In the genomic region with DNA sequence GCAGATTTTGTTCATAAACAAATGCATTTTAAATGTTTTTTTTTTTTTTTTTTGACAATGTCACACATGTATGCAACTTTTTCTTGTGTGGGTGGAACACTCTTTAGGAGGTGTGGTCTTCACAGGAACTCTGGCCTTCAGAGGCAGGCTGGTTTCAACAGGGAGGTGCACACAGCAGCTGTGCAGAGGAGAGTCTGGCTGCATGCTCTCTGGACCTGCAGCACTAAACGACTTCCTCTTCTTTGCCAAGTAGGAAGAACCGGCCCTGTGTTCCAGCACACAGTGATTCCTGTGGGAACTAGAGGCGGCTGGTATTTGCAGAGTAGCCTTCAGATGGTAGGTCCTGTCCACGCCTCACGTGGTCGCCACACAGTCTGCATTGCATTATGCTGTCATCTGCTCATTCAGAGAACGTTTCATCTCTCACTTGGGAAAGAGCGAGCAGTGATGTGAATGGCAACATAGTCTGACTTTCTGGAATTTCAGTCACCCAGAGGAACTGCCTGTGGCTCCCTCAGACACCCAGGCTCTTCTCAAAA, we compare ENCODE assay signal across 22 mouse cellular contexts.
DNase-seq lines count a peak whose midpoint lies in the region; ATAC-seq and TF ChIP-seq lines count a peak whose summit lies in the region.
"Had no signal": no experiment of that assay in that cellular context is flagged by ENCODE, and none has a peak within 500 bp of the region (broad histone marks: within the 10 kb centered on the region; RNA-seq: fewer than 3 reads in every experiment).

No protein-coding gene starts in this region.

- H3K4me3 ChIP-seq in heart, embryonic 10.5 days, result no peak overlapping the region
- H3K4me3 ChIP-seq in intestine, embryonic 15.5 days (replicated peaks), result no peak overlapping the region
- H3K4me3 ChIP-seq in intestine, postnatal 0 days (ENCODE audit: low read depth, low read length), result no peak overlapping the region
- no peak overlapping the region for H3K4me3 ChIP-seq in MEL (ENCODE audit: control insufficient read depth in 1 of 2, insufficient read depth in 1 of 2, low read depth in 2 of 2, low read length in 2 of 2)
- no peak overlapping the region for H3K4me3 ChIP-seq in hindbrain, embryonic 14.5 days (replicated peaks; ENCODE audit: low read length)
- H3K4me3 ChIP-seq: forebrain, embryonic 12.5 days; hindbrain, embryonic 10.5 days; liver, embryonic 13.5 days; midbrain, embryonic 13.5 days; neural tube, embryonic 12.5 days had no signal

- H3K4me1 ChIP-seq in heart, embryonic 10.5 days, result peaks cover 10% of the 10 kb centered on the region
- H3K4me1 ChIP-seq in intestine, embryonic 15.5 days (replicated peaks), result no peaks in the 10 kb centered on the region
- H3K4me1 ChIP-seq in intestine, postnatal 0 days (replicated peaks; ENCODE audit: control insufficient read depth, insufficient read depth, low read length), result no peaks in the 10 kb centered on the region
- no peaks in the 10 kb centered on the region; a peak in 1 of 4 replicates for H3K4me1 ChIP-seq in MEL (ENCODE audit: control insufficient read depth in 1 of 2, insufficient read depth in 2 of 2, low read length in 2 of 2)
- H3K4me1 ChIP-seq in hindbrain, embryonic 14.5 days (replicated peaks; ENCODE audit: control insufficient read depth, insufficient read depth, low read length), result no peaks in the 10 kb centered on the region
- H3K4me1 ChIP-seq: forebrain, embryonic 12.5 days; hindbrain, embryonic 10.5 days; liver, embryonic 13.5 days; midbrain, embryonic 13.5 days; neural tube, embryonic 12.5 days had no signal

- H3K9me3 ChIP-seq in heart, embryonic 10.5 days, result no peaks in the 10 kb centered on the region
- H3K9me3 ChIP-seq in intestine, embryonic 15.5 days, result no peaks in the 10 kb centered on the region
- no peaks in the 10 kb centered on the region for H3K9me3 ChIP-seq in intestine, postnatal 0 days (ENCODE audit: control insufficient read depth)
- H3K9me3 ChIP-seq in MEL (replicated peaks; ENCODE audit: insufficient read depth, low read length), result no peaks in the 10 kb centered on the region
- H3K9me3 ChIP-seq in hindbrain, embryonic 14.5 days (ENCODE audit: control insufficient read depth, low read length), result no peaks in the 10 kb centered on the region
- H3K9me3 ChIP-seq: forebrain, embryonic 12.5 days; hindbrain, embryonic 10.5 days; liver, embryonic 13.5 days; midbrain, embryonic 13.5 days; neural tube, embryonic 12.5 days had no signal

- no peak overlapping the region for H3K9ac ChIP-seq in intestine, embryonic 15.5 days
- no peak overlapping the region for H3K9ac ChIP-seq in intestine, postnatal 0 days (ENCODE audit: low read depth, low read length)
- H3K9ac ChIP-seq in MEL (ENCODE audit: control insufficient read depth, low read depth, low read length, poor library complexity, severe bottlenecking), result no peak overlapping the region
- H3K9ac ChIP-seq in hindbrain, embryonic 14.5 days, result no peak overlapping the region
- H3K9ac ChIP-seq: forebrain, embryonic 12.5 days; liver, embryonic 13.5 days; midbrain, embryonic 13.5 days; neural tube, embryonic 12.5 days had no signal

- H3K36me3 ChIP-seq in heart, embryonic 10.5 days, result no peaks in the 10 kb centered on the region
- H3K36me3 ChIP-seq in intestine, embryonic 15.5 days, result no peaks in the 10 kb centered on the region
- no peaks in the 10 kb centered on the region for H3K36me3 ChIP-seq in intestine, postnatal 0 days (ENCODE audit: control insufficient read depth, insufficient read depth)
- H3K36me3 ChIP-seq in MEL (ENCODE audit: control insufficient read depth in 1 of 2, insufficient read depth in 2 of 2, low read length in 2 of 2), result peaks cover 0 to 5% of the 10 kb centered on the region in 2 experiments; a peak in 1 of 4 replicates
- no peaks in the 10 kb centered on the region for H3K36me3 ChIP-seq in hindbrain, embryonic 14.5 days (replicated peaks; ENCODE audit: control insufficient read depth, insufficient read depth)
- H3K36me3 ChIP-seq: forebrain, embryonic 12.5 days; hindbrain, embryonic 10.5 days; liver, embryonic 13.5 days; midbrain, embryonic 13.5 days; neural tube, embryonic 12.5 days had no signal

- DNase-seq in heart, embryonic 10.5 days (ENCODE audit: low spot score), result peak; percentile 82
- DNase-seq in heart, adult 8-10 months (ENCODE audit: low spot score), result no peak
- DNase-seq in MEL (ENCODE audit: low read depth, low spot score), result peak; percentile 30
- no peak for DNase-seq in right cerebral cortex, postnatal 10 days (ENCODE audit: low spot score in 2 of 2)
- DNase-seq in hindbrain, embryonic 14.5 days (ENCODE audit: low spot score), result no peak
- DNase-seq: cerebellum, adult 2 months; cerebellum, postnatal 36 days; gastrocnemius, postnatal 14 days; kidney, adult 2 months; kidney, postnatal 10 days; left cerebral cortex, postnatal 4 days; liver, embryonic 13.5 days had no signal

- WGBS in heart, embryonic 10.5 days, result 31% methylated on average over 8 of the region's 8 CpGs
- 67% methylated on average over 8 of the region's 8 CpGs for WGBS in intestine, embryonic 15.5 days
- WGBS in intestine, postnatal 0 days, result 54% methylated on average over 8 of the region's 8 CpGs
- 85% methylated on average over 8 of the region's 8 CpGs for WGBS in hindbrain, embryonic 14.5 days

- no peaks in the 10 kb centered on the region for H3K79me2 ChIP-seq in MEL (ENCODE audit: control insufficient read depth, insufficient read depth, low read length, poor library complexity)

- no peak for TF ChIP-seq POLR2A in MEL (IDR thresholded peaks at IDR 0.05; ENCODE audit: control insufficient read depth in 1 of 2, insufficient read depth in 1 of 2, low read depth in 1 of 2, low read length in 2 of 2, poor library complexity in 1 of 2)

- no peaks in the 10 kb centered on the region for H3K27me3 ChIP-seq in heart, embryonic 10.5 days (ENCODE audit: insufficient read depth, poor library complexity, severe bottlenecking)
- no peaks in the 10 kb centered on the region for H3K27me3 ChIP-seq in intestine, embryonic 15.5 days (replicated peaks)
- no peaks in the 10 kb centered on the region for H3K27me3 ChIP-seq in intestine, postnatal 0 days (replicated peaks; ENCODE audit: control insufficient read depth, insufficient read depth, low read length)
- H3K27me3 ChIP-seq in MEL (ENCODE audit: control insufficient read depth in 1 of 2, insufficient read depth in 2 of 2, low read length in 2 of 2), result no peaks in the 10 kb centered on the region
- no peaks in the 10 kb centered on the region for H3K27me3 ChIP-seq in hindbrain, embryonic 14.5 days (ENCODE audit: control insufficient read depth, insufficient read depth, low read length)
- H3K27me3 ChIP-seq: forebrain, embryonic 12.5 days; liver, embryonic 13.5 days; midbrain, embryonic 13.5 days; neural tube, embryonic 12.5 days had no signal

- ATAC-seq in intestine, embryonic 15.5 days, result 0 out of 2 replicates have a peak, but pooled peaks have one; percentile 17
- no peak for ATAC-seq in intestine, postnatal 0 days
- peak; percentile 85 for ATAC-seq in granulocyte monocyte progenitor cell, adult 5-6 weeks (replicated peaks; ENCODE audit: poor library complexity, severe bottlenecking)
- ATAC-seq in hindbrain, embryonic 14.5 days (ENCODE audit: low FRiP score), result no peak
- ATAC-seq: CD4-positive, CD25-positive, alpha-beta regulatory T cell, adult 4 months; midbrain, embryonic 13.5 days had no signal

- no peak overlapping the region for H3K27ac ChIP-seq in heart, embryonic 10.5 days
- H3K27ac ChIP-seq in intestine, embryonic 15.5 days, result no peak overlapping the region
- H3K27ac ChIP-seq in intestine, postnatal 0 days (ENCODE audit: low read depth, low read length), result no peak overlapping the region
- no peak overlapping the region for H3K27ac ChIP-seq in MEL (ENCODE audit: control insufficient read depth, low read depth, low read length)
- H3K27ac ChIP-seq in hindbrain, embryonic 14.5 days, result no peak overlapping the region
- H3K27ac ChIP-seq: forebrain, embryonic 12.5 days; hindbrain, embryonic 10.5 days; liver, embryonic 13.5 days; macrophage; midbrain, embryonic 13.5 days; neural tube, embryonic 12.5 days; stomach, postnatal 0 days had no signal

- no peak for TF ChIP-seq EP300 in MEL (IDR thresholded peaks at IDR 0.05; ENCODE audit: low read depth in 1 of 2, low read length in 2 of 2)

- no peak for TF ChIP-seq RAD21 in MEL (IDR thresholded peaks at IDR 0.05; ENCODE audit: low read depth, low read length)

- TF ChIP-seq CTCF in intestine, postnatal 0 days (IDR thresholded peaks at IDR 0.05; ENCODE audit: low read depth), result no peak
- no peak for TF ChIP-seq CTCF in MEL (IDR thresholded peaks at IDR 0.05 in 2 of 3, conservative IDR thresholded peaks at IDR 0.05 in 1 of 3; ENCODE audit: control insufficient read depth in 1 of 3, insufficient read depth in 1 of 3, low read depth in 2 of 3, low read length in 3 of 3, poor library complexity in 1 of 3, severe bottlenecking in 1 of 3)

- H3K4me2 ChIP-seq in intestine, embryonic 15.5 days (replicated peaks), result no peak overlapping the region
- H3K4me2 ChIP-seq in intestine, postnatal 0 days (replicated peaks; ENCODE audit: low read depth), result no peak overlapping the region
- no peak overlapping the region for H3K4me2 ChIP-seq in hindbrain, embryonic 14.5 days (replicated peaks)
- H3K4me2 ChIP-seq: forebrain, embryonic 12.5 days; liver, embryonic 13.5 days; midbrain, embryonic 13.5 days; neural tube, embryonic 12.5 days had no signal

TF ChIP-seq in MEL, 35 proteins besides CTCF, POLR2A, EP300 and RAD21 (continues in another document):
- TF ChIP-seq TBP (IDR thresholded peaks at IDR 0.05; ENCODE audit: low read depth, low read length), result no peak
- TF ChIP-seq POLR2AphosphoS5 (IDR thresholded peaks at IDR 0.05; ENCODE audit: borderline replicate concordance, low read depth, low read length), result no peak
- no peak for TF ChIP-seq ETS1 (IDR thresholded peaks at IDR 0.05; ENCODE audit: low read depth, low read length)
- TF ChIP-seq USF2 (IDR thresholded peaks at IDR 0.05; ENCODE audit: borderline replicate concordance in 1 of 2, insufficient read depth in 1 of 2, low read depth in 1 of 2, low read length in 2 of 2), result no peak
- TF ChIP-seq CHD1 (IDR thresholded peaks at IDR 0.05; ENCODE audit: low read depth, low read length), result no peak
- TF ChIP-seq JUND (IDR thresholded peaks at IDR 0.05; ENCODE audit: low read depth, low read length), result no peak
- no peak for TF ChIP-seq BHLHE40 (IDR thresholded peaks at IDR 0.05; ENCODE audit: borderline replicate concordance, low read depth, low read length)
- TF ChIP-seq NELFE (IDR thresholded peaks at IDR 0.05; ENCODE audit: low read depth, low read length), result no peak
- no peak for TF ChIP-seq TAL1 (IDR thresholded peaks at IDR 0.05; ENCODE audit: low read length)
- no peak for TF ChIP-seq GATA1 (IDR thresholded peaks at IDR 0.05; ENCODE audit: low read depth, low read length)
- TF ChIP-seq ZNF384 (IDR thresholded peaks at IDR 0.05; ENCODE audit: low read depth, low read length), result no peak
- no peak for TF ChIP-seq MXI1 (IDR thresholded peaks at IDR 0.05; ENCODE audit: low read depth, low read length)
- no peak for TF ChIP-seq NRF1 (IDR thresholded peaks at IDR 0.05; ENCODE audit: insufficient read depth, low read depth, low read length, poor library complexity, severe bottlenecking)
- no peak for TF ChIP-seq RCOR1 (IDR thresholded peaks at IDR 0.05; ENCODE audit: low read depth, low read length)

Comparison
In these comparisons a context has a peak if more than half of its experiments do, and no peak if none do; other contexts are left out.
1. DNase-seq: peak in heart, embryonic 10.5 days (single experiment) and MEL (single experiment); none in heart, adult 8-10 months (single experiment), right cerebral cortex, postnatal 10 days (0 of 2) and hindbrain, embryonic 14.5 days (single experiment).
2. ATAC-seq: peak in intestine, embryonic 15.5 days (single experiment) and granulocyte monocyte progenitor cell, adult 5-6 weeks (single experiment); none in intestine, postnatal 0 days (single experiment) and hindbrain, embryonic 14.5 days (single experiment).